In genomic region chr7:31151301-31152241, GRCm38 (mm10) we compare ENCODE assay signal across 8 mouse cellular contexts. TPM values are rescaled to one million over a fixed set of nuclear protein-coding genes. Genes with fewer than 3 reads are reported as not detected.
DNase-seq lines count a peak whose midpoint lies in the region; ATAC-seq and TF ChIP-seq lines count a peak whose summit lies in the region.

No protein-coding gene starts in this region.

- peak overlapping the region; percentile 99 for H3K9ac ChIP-seq in hindbrain, embryonic 16.5 days (ENCODE audit: low read depth, low read length)
- H3K9ac ChIP-seq in midbrain, embryonic 16.5 days (ENCODE audit: low read depth, low read length), result peak overlapping the region; percentile 100
- H3K9ac ChIP-seq in stomach, embryonic 14.5 days (replicated peaks; ENCODE audit: low read depth, low read length), result peak overlapping the region; percentile 91

- no peaks in the 10 kb centered on the region for H3K9me3 ChIP-seq in hindbrain, embryonic 16.5 days (ENCODE audit: control insufficient read depth, low read length)
- no peaks in the 10 kb centered on the region for H3K9me3 ChIP-seq in midbrain, embryonic 16.5 days (replicated peaks; ENCODE audit: control insufficient read depth, low read length, poor library complexity, severe bottlenecking)
- H3K9me3 ChIP-seq in stomach, embryonic 14.5 days (ENCODE audit: control insufficient read depth, low read depth, low read length), result no peaks in the 10 kb centered on the region

- peak; percentile 59 for DNase-seq in embryo, embryonic 10 days (ENCODE audit: low spot score)
- no peak for DNase-seq in embryo, embryonic 9.5 days (ENCODE audit: extremely low spot score)
- DNase-seq in cerebellum, adult 2 months, result peak; percentile 56 to 65
- DNase-seq in gastrocnemius, adult 8-10 months (ENCODE audit: low spot score in 2 of 2), result peak; percentile 44
- peak; percentile 58 for DNase-seq in liver

- peak overlapping the region; percentile 96 for H3K27ac ChIP-seq in cerebellum, adult 2 months (ENCODE audit: insufficient read depth, low read length)
- peak overlapping the region; percentile 98 for H3K27ac ChIP-seq in hindbrain, embryonic 16.5 days (ENCODE audit: low read depth, low read length)
- H3K27ac ChIP-seq in midbrain, embryonic 16.5 days (ENCODE audit: low read length), result peak overlapping the region; percentile 99
- H3K27ac ChIP-seq in stomach, embryonic 14.5 days (ENCODE audit: low read length), result peak overlapping the region; percentile 90

- H3K36me3 ChIP-seq in hindbrain, embryonic 16.5 days (ENCODE audit: control insufficient read depth, insufficient read depth, low read length), result no peaks in the 10 kb centered on the region
- H3K36me3 ChIP-seq in midbrain, embryonic 16.5 days (ENCODE audit: control insufficient read depth, insufficient read depth, low read length), result no peaks in the 10 kb centered on the region
- H3K36me3 ChIP-seq in stomach, embryonic 14.5 days (ENCODE audit: control insufficient read depth, insufficient read depth, low read length), result no peaks in the 10 kb centered on the region; the same call in 1 of the 2 replicates

- peak; percentile 55 for ATAC-seq in hindbrain, embryonic 16.5 days
- peak; percentile 52 for ATAC-seq in midbrain, embryonic 16.5 days
- peak; percentile 43; the same call in 1 of the 2 replicates for ATAC-seq in stomach, embryonic 14.5 days (ENCODE audit: insufficient number of reproducible peaks, insufficient read depth, low FRiP score, low read depth)

- H3K4me3 ChIP-seq in cerebellum, adult 2 months (replicated peaks; ENCODE audit: insufficient read depth, low read depth, low read length), result peak overlapping the region; percentile 63
- peak overlapping the region; percentile 90 for H3K4me3 ChIP-seq in hindbrain, embryonic 16.5 days (ENCODE audit: low read length)
- H3K4me3 ChIP-seq in midbrain, embryonic 16.5 days (ENCODE audit: low read depth, low read length), result peak overlapping the region; percentile 74
- H3K4me3 ChIP-seq in stomach, embryonic 14.5 days (ENCODE audit: low read depth, low read length), result peak overlapping the region; percentile 80

- H3K4me1 ChIP-seq in cerebellum, adult 2 months (ENCODE audit: control insufficient read depth, insufficient read depth, low read length), result peaks cover 6% of the 10 kb centered on the region
- peaks cover 30% of the 10 kb centered on the region for H3K4me1 ChIP-seq in hindbrain, embryonic 16.5 days (ENCODE audit: control insufficient read depth, insufficient read depth, low read depth, low read length)
- peaks cover 34% of the 10 kb centered on the region for H3K4me1 ChIP-seq in midbrain, embryonic 16.5 days (ENCODE audit: control insufficient read depth, insufficient read depth, low read length)
- H3K4me1 ChIP-seq in stomach, embryonic 14.5 days (ENCODE audit: control insufficient read depth, insufficient read depth, low read length), result peaks cover 33% of the 10 kb centered on the region

- no peak for TF ChIP-seq POLR2A in cerebellum, adult 2 months (IDR thresholded peaks at IDR 0.05; ENCODE audit: borderline replicate concordance, insufficient read depth, low read length)

- WGBS in cerebellum, adult 2 months, result 6% methylated on average over 23 of the region's 23 CpGs
- WGBS in hindbrain, embryonic 16.5 days, result 10% methylated on average over 22 of the region's 23 CpGs
- WGBS in midbrain, embryonic 16.5 days, result 16% methylated on average over 23 of the region's 23 CpGs
- WGBS in stomach, embryonic 14.5 days, result 15% methylated on average over 23 of the region's 23 CpGs

- H3K27me3 ChIP-seq in cerebellum, adult 2 months (ENCODE audit: control insufficient read depth, insufficient read depth, low read length), result no peaks in the 10 kb centered on the region
- H3K27me3 ChIP-seq in hindbrain, embryonic 16.5 days (replicated peaks; ENCODE audit: control insufficient read depth, insufficient read depth, low read length), result no peaks in the 10 kb centered on the region
- no peaks in the 10 kb centered on the region for H3K27me3 ChIP-seq in midbrain, embryonic 16.5 days (ENCODE audit: control insufficient read depth, insufficient read depth, low read depth, low read length)
- no peaks in the 10 kb centered on the region for H3K27me3 ChIP-seq in stomach, embryonic 14.5 days (ENCODE audit: control insufficient read depth, insufficient read depth, low read length)

- no peak for TF ChIP-seq CTCF in cerebellum, adult 2 months (IDR thresholded peaks at IDR 0.05; ENCODE audit: borderline replicate concordance, insufficient read depth, low read depth, low read length)

- peak overlapping the region; percentile 90 for H3K4me2 ChIP-seq in hindbrain, embryonic 16.5 days (ENCODE audit: low read length)
- H3K4me2 ChIP-seq in midbrain, embryonic 16.5 days (ENCODE audit: low read length), result peak overlapping the region; percentile 75
- peak overlapping the region; percentile 80 for H3K4me2 ChIP-seq in stomach, embryonic 14.5 days (replicated peaks; ENCODE audit: low read depth, low read length)

RNA-seq across cellular contexts. Expression of gene Gramd1a, which starts 4.1 kb away (rescaled TPM):
- 148 and 153 TPM in 2 replicates for polyA plus RNA-seq in cerebellum, adult 2 months (2012; rRNA removed)
- total RNA-seq in gastrocnemius, adult 8-10 months (2022), result 10 to 100 TPM; 30.7 to 40.2 (median 33.3) TPM
- polyA plus RNA-seq in hindbrain, embryonic 16.5 days (2015; fragmentation: Nextera tagmentation; extraction: Ambion mirVana), result 203 and 222 TPM in 2 replicates
- polyA plus RNA-seq in midbrain, embryonic 16.5 days (2015; fragmentation: Nextera tagmentation; extraction: Ambion mirVana), result 239 and 246 TPM in 2 replicates
- 62.1 and 63.1 TPM in 2 replicates for polyA plus RNA-seq in stomach, embryonic 14.5 days (2014; fragmentation: Nextera tagmentation; extraction: Ambion mirVana)

RNA-seq across cellular contexts. Expression of gene Scn1b, which starts 24.8 kb away (rescaled TPM):
- 1,376 and 1,380 TPM in 2 replicates for polyA plus RNA-seq in cerebellum, adult 2 months (2012; rRNA removed)
- total RNA-seq in gastrocnemius, adult 8-10 months (2022), result 1,000 to 10,000 TPM in 1 of 4 experiments, 100 to 1,000 TPM in 3; 780 to 1,106 (median 929) TPM
- polyA plus RNA-seq in hindbrain, embryonic 16.5 days (2015; fragmentation: Nextera tagmentation; extraction: Ambion mirVana), result 19.0 TPM in 2 replicates
- polyA plus RNA-seq in midbrain, embryonic 16.5 days (2015; fragmentation: Nextera tagmentation; extraction: Ambion mirVana), result 7.4 and 12.2 TPM in 2 replicates
- 1.2 and 1.4 TPM in 2 replicates for polyA plus RNA-seq in stomach, embryonic 14.5 days (2014; fragmentation: Nextera tagmentation; extraction: Ambion mirVana)

RNA-seq across cellular contexts. Expression of gene Hpn, which starts 36.5 kb away (rescaled TPM):
- polyA plus RNA-seq in cerebellum, adult 2 months (2012; rRNA removed), result 9.4 and 10.8 TPM in 2 replicates
- total RNA-seq in gastrocnemius, adult 8-10 months (2022), result 10 to 100 TPM; 15.2 to 21.0 (median 17.7) TPM
- 0.61 and 0.75 TPM in 2 replicates for polyA plus RNA-seq in hindbrain, embryonic 16.5 days (2015; fragmentation: Nextera tagmentation; extraction: Ambion mirVana)
- polyA plus RNA-seq in midbrain, embryonic 16.5 days (2015; fragmentation: Nextera tagmentation; extraction: Ambion mirVana), result 0.21 TPM in 1 of 2 replicates, not detected in the other
- 23.0 TPM in 2 replicates for polyA plus RNA-seq in stomach, embryonic 14.5 days (2014; fragmentation: Nextera tagmentation; extraction: Ambion mirVana)

Comparison
In these comparisons a context has a peak if more than half of its experiments do, and no peak if none do; other contexts are left out.
1. RNA of gene Scn1b, which starts 24.8 kb away (polyA plus RNA-seq): 1,376 to 1,380 TPM in cerebellum, adult 2 months; 19.0 TPM in hindbrain, embryonic 16.5 days, 7.4 to 12.2 TPM in midbrain, embryonic 16.5 days and 1.2 to 1.4 TPM in stomach, embryonic 14.5 days; every median in the first group is over 10 times any median in the second.
2. Peak in every context shown above with its lines, with median percentiles within 50 percentile points of each other: H3K27ac ChIP-seq, H3K4me3 ChIP-seq, ATAC-seq, H3K4me2 ChIP-seq and H3K9ac ChIP-seq.